Mouse (Mus musculus) megakaryocyte, embryonic 14.5 days (primary cell): Measurements from ENCODE around the gene Rbm4.

ENCODE experiments used
- FLI1 ChIP-seq: IDR thresholded peaks from 2 replicates; pipeline ENCODE4 v1.6.1; 2012; ENCODE audit warnings: low read length, inconsistent platforms, mixed read lengths
- GATA1 ChIP-seq: IDR thresholded peaks from 3 replicates; pipeline ENCODE4 v1.6.1; 2012; ENCODE audit warnings: mixed read lengths, low read length, inconsistent platforms, borderline replicate concordance

GRCm38 (mm10) chr19:4839149-4839548 lies 45.4 kb upstream of the Rbm4 start, which contains the start of the genes Ccs and Ccdc87:
- TF ChIP-seq GATA1 (no peak), FLI1 (no peak)
